Mouse (Mus musculus) limb, embryonic 14.5 days (tissue): Measurements from ENCODE around the gene B3galt2. TPM values are rescaled to one million over a fixed set of nuclear protein-coding genes. Genes with fewer than 3 reads are reported as not detected.

Experiments
- ATAC-seq: fragments of 200-750 bp; cut with Nextera tagmentation; 2 replicates; pipeline ENCODE4 v1.8.0; 2017; ENCODE audit warnings: low read depth, moderate number of reproducible peaks, moderate TSS enrichment; ENCODE audit not compliant: low FRiP score
- DNase-seq: peaks from one replicate; pipeline ENCODE4 v3.0.0-alpha.2; 2015; ENCODE audit warnings: low spot score
- H3K27ac ChIP-seq: fragments of 300-500 bp; sonication (generic); replicated peaks from 2 replicates; pipeline ENCODE4 v1.5.1; 2014; ENCODE audit warnings: low read depth, mild to moderate bottlenecking, low read length, moderate library complexity, mixed read lengths
- H3K27me3 ChIP-seq: fragments of 300-500 bp; sonication (generic); 2 replicates; pipeline ENCODE4 v1.6.1; 2014; ENCODE audit warnings: low read length, mixed read lengths; ENCODE audit not compliant: control insufficient read depth, insufficient read depth
- H3K36me3 ChIP-seq: fragments of 300-500 bp; sonication (generic); 2 replicates; pipeline ENCODE4 v1.6.1; 2014; ENCODE audit warnings: mild to moderate bottlenecking, low read length, moderate library complexity, mixed read lengths; ENCODE audit not compliant: control insufficient read depth, insufficient read depth
- H3K4me1 ChIP-seq: fragments of 300-500 bp; sonication (generic); 2 replicates; pipeline ENCODE4 v1.6.1; 2014; ENCODE audit warnings: antibody characterized with exemption, low read length, mixed read lengths; ENCODE audit not compliant: control insufficient read depth, insufficient read depth
- H3K4me2 ChIP-seq: fragments of 300-500 bp; sonication (generic); replicated peaks from 2 replicates; pipeline ENCODE4 v1.6.1; 2014; ENCODE audit warnings: low read depth, mild to moderate bottlenecking, low read length, moderate library complexity; ENCODE audit not compliant: severe bottlenecking
- H3K4me3 ChIP-seq: fragments of 300-500 bp; sonication (generic); replicated peaks from 2 replicates; pipeline ENCODE4 v1.5.1; 2014; ENCODE audit warnings: low read length
- H3K9ac ChIP-seq: fragments of 300-500 bp; sonication (generic); 2 replicates; pipeline ENCODE4 v1.6.1; 2014; ENCODE audit warnings: mild to moderate bottlenecking, low read depth, low read length, moderate library complexity; ENCODE audit not compliant: severe bottlenecking
- H3K9me3 ChIP-seq: fragments of 300-500 bp; sonication (generic); 2 replicates; pipeline ENCODE4 v1.6.1; 2016; ENCODE audit warnings: low read length; ENCODE audit not compliant: control insufficient read depth
- POLR2A ChIP-seq: fragments of 200-500 bp; IDR thresholded peaks from 2 replicates; pipeline ENCODE4 v1.8.0; 2012; ENCODE audit warnings: inconsistent platforms, mild to moderate bottlenecking, moderate library complexity, borderline replicate concordance; ENCODE audit not compliant: insufficient read depth, insufficient read length; ENCODE audit errors: extremely low read depth
- WGBS: fragments of 180-500 bp; shearing (Covaris S2); extraction: QIAGEN DNeasy Blood & Tissue Kit; methylation state at CpG from one replicate; pipeline ENCODE4 v1.1.7; 2014; 5-methylcytosine and 5-hydroxymethylcytosine counted together
- polyA plus RNA-seq, 2 experiments: library from polyadenylated mRNA; depleted of rRNA in 1 of 2; stranded (reverse) in 1 of 2; unstranded in 1 of 2; fragments of >200 nt; fragmentation: Nextera tagmentation in 1 of 2; extraction: Ambion mirVana in 1 of 2; gene quantifications; 2 replicates each; pipeline versions ENCODE4 v1.2.1 to v1.2.3; 2012 to 2014

Gene B3galt2
- polyA plus RNA-seq, 2 experiments: 0.63 to 2.0 TPM

DNA sequence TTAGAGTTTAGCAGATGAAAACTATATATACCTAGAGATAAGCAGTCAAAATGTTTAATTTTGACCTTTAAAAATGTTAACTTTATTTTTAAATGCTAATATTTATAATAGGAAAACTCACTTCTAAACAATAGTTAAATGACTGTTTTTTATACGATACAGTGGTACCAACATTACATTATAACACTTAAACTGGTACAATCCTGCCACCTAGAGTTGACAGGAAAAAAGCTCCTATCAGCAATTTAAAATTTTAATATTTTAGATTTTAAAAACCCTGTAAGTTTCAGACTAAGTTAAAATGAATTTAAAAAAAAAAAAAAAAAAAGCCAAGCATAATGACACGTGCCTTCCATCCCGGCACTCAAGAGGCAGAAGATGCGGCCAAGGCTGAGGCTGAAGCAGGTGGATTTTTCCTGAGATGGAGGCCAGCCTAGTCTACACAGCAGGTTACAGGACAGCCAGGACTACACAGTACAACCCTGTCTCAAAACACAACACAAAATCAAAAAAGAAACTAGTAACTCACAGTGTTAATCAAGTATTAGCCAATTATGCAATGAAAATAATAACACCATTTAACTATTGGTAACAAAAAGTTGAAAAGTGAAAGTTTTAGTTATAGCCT, 35.4 kb downstream of the B3galt2 start:
- Histone ChIP-seq H3K4me2 (no peak overlapping the region), H3K36me3 (peaks cover 33% of the 10 kb centered on the region), H3K27ac (no peak overlapping the region), H3K27me3 (no peaks in the 10 kb centered on the region), H3K4me1 (no peaks in the 10 kb centered on the region), H3K4me3 (no peak overlapping the region), H3K9me3 (no peaks in the 10 kb centered on the region), H3K9ac (no peak overlapping the region)
- DNase-seq (no peak), ATAC-seq (no peak)
- WGBS: 93% methylated on average over 4 of the region's 4 CpGs
- no peak for TF ChIP-seq POLR2A

DNA sequence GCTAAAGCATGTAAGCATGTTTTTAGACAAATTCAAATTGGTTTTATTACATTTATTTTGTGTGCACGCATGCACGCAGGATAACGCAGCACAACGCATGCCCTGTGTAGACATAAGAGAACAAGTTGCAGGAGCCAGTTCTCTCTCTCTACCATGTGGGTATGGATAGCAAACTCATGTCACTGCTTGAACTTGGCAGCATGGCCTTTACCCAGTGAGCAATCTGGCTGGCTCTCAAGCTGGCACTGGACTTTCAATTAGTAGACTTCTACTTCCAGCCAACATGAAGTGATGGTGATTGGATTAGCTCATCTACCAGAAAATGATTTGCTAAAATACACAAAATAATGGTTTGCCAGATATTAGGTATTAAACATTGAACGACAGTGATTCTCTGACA, 40.6 kb downstream of the B3galt2 start:
- ATAC-seq: no peak

DNA sequence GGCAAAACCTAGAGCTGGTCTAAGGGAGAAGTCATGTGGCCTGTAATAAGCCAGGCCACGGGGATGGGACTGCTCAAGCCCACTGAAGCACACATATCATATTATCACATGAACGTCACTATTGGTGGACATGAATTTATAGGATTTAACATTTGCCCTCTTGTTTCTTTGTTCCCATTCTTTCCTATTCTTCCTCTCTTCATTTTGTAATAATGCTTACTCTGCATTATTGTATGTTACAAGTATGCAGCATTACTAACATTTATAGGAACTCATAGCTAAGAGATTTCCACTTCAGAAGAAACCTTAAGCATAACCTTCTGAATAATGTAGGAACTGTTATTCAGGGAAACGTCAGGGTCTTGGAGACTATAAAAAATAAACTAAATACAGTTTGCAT, 44.4 kb downstream of the B3galt2 start:
- H3K27me3 ChIP-seq: no peaks in the 10 kb centered on the region
- no peak overlapping the region for H3K4me3 ChIP-seq
- H3K4me2 ChIP-seq: no peak overlapping the region
- ATAC-seq: no peak
- no peaks in the 10 kb centered on the region for H3K4me1 ChIP-seq
- DNase-seq: no peak
- TF ChIP-seq POLR2A: no peak
- 83% methylated on average over 3 of the region's 3 CpGs for WGBS
- no peaks in the 10 kb centered on the region for H3K9me3 ChIP-seq
- H3K36me3 ChIP-seq: peaks cover 49% of the 10 kb centered on the region
- no peak overlapping the region for H3K9ac ChIP-seq
- H3K27ac ChIP-seq: no peak overlapping the region

More for the DNA sequence above, 40.6 kb downstream of the B3galt2 start:
- Histone ChIP-seq H3K27ac (no peak overlapping the region), H3K9ac (no peak overlapping the region), H3K27me3 (no peaks in the 10 kb centered on the region), H3K36me3 (peaks cover 45% of the 10 kb centered on the region), H3K9me3 (no peaks in the 10 kb centered on the region), H3K4me1 (no peaks in the 10 kb centered on the region), H3K4me2 (no peak overlapping the region), H3K4me3 (no peak overlapping the region)
- no peak for DNase-seq
- 97% methylated on average over 5 of the region's 5 CpGs for WGBS
- TF ChIP-seq POLR2A: no peak

DNA sequence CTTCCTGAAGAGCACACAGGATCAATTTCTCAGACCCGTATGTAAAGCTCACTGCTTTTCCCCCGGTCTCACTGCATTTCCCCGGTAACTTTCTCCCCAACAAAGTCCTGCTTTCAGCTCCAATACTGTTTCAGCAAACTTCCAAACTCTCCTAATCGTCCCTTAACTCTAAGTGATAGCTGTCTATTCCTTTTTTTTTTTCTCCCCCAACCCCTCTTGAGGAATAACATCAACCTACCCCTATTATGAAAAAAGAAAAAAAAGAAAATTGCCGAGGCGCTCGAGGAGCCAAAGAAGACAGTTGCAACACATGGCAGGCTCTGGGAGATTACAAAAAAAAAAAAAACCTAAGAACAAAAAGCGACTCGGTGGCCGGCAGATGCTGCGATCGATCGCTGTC, 61.3 kb downstream of the B3galt2 start:
- H3K4me3 ChIP-seq: peak overlapping the region; percentile 86
- H3K4me1 ChIP-seq: peaks cover 5% of the 10 kb centered on the region; the same call in 1 of the 2 replicates
- H3K4me2 ChIP-seq: peak overlapping the region; percentile 46
- ATAC-seq (no peak), DNase-seq (no peak)
- no peak for TF ChIP-seq POLR2A
- WGBS: under 1% methylated on average over 13 of the region's 13 CpGs
- H3K36me3 ChIP-seq: peaks cover 7% of the 10 kb centered on the region; the same call in 1 of the 2 replicates
- peak overlapping the region; percentile 91 for H3K9ac ChIP-seq
- H3K27me3 ChIP-seq: no peaks in the 10 kb centered on the region
- H3K27ac ChIP-seq: peak overlapping the region; percentile 91
- no peaks in the 10 kb centered on the region for H3K9me3 ChIP-seq

- WGBS: 0% methylated on average over 40 of the region's 48 CpGs
- Histone ChIP-seq H3K4me1 (peaks cover 5% of the 10 kb centered on the region; the same call in 1 of the 2 replicates), H3K9me3 (no peaks in the 10 kb centered on the region), H3K27me3 (no peaks in the 10 kb centered on the region), H3K4me2 (peak overlapping the region; percentile 46), H3K36me3 (peaks cover 3% of the 10 kb centered on the region; the same call in 1 of the 2 replicates), H3K27ac (peak overlapping the region; percentile 91), H3K4me3 (peak overlapping the region; percentile 86), H3K9ac (peak overlapping the region; percentile 91)
- peak; percentile 68 for ATAC-seq
- peak; percentile 32 for DNase-seq
- no peak for TF ChIP-seq POLR2A
These were observed 61.8 kb downstream of the B3galt2 start for GRCm38 (mm10) chr1:143702141-143702740.
